Mouse (Mus musculus): Measurements from ENCODE around the gene Vmn1r178. TPM values are rescaled to one million over a fixed set of nuclear protein-coding genes. Genes with fewer than 3 reads are reported as not detected.
"Not testable (repeated sequence)": the region's sequence is repeated elsewhere in the genome, so short reads cannot be mapped to it uniquely, and the experiment has no call there.

Vmn1r178 gene
- not detected in 2 replicates for polyA plus RNA-seq (2015; fragmentation: Nextera tagmentation; extraction: Ambion mirVana)

- Histone ChIP-seq H3K9ac (replicated peaks; ENCODE audit: low read length) (no peak within 1 kb of the TSS), H3K4me2 (replicated peaks; ENCODE audit: low read depth, low read length) (no peak within 1 kb of the TSS), H3K9me3 (ENCODE audit: low read length) (peaks cover 15% of the 10 kb centered on the region), H3K27ac (ENCODE audit: low read length) (no peak within 1 kb of the TSS), H3K36me3 (ENCODE audit: insufficient read depth, low read length) (no peaks in the 10 kb centered on the region), H3K4me1 (ENCODE audit: insufficient read depth, low read length) (no peaks in the 10 kb centered on the region), H3K27me3 (ENCODE audit: insufficient read depth, low read length) (no peaks in the 10 kb centered on the region), H3K4me3 (ENCODE audit: low read length) (no peak within 1 kb of the TSS)
- WGBS = 90% methylated on average over 1 of the region's 1 CpGs
- ATAC-seq (ENCODE audit: low FRiP score, low TSS enrichment) = no peak
Measured at GRCm38 (mm10) chr7:23891709-23892108, at the start of gene Vmn1r178. Gene Vmn1r178 (plus strand): TSS chr7:23892009.

- WGBS = 11% methylated on average over 1 of the region's 1 CpGs
- ATAC-seq (ENCODE audit: low FRiP score, low TSS enrichment); H3K4me1 ChIP-seq (ENCODE audit: insufficient read depth, low read length): not testable (repeated sequence)
Measured at GRCm38 (mm10) chr7:23866349-23866748, 25.5 kb upstream of the Vmn1r178 start, which contains the start of gene Vmn1r177. Gene Vmn1r177 (minus strand): TSS chr7:23866449.

GRCm38 (mm10) chr7:23876918-23877317, 14.9 kb upstream of the Vmn1r178 start:
- not testable (repeated sequence) for H3K9me3 ChIP-seq (ENCODE audit: low read length); H3K4me1 ChIP-seq (ENCODE audit: insufficient read depth, low read length); ATAC-seq (ENCODE audit: low FRiP score, low TSS enrichment); H3K4me3 ChIP-seq (ENCODE audit: low read length); H3K4me2 ChIP-seq (replicated peaks; ENCODE audit: low read depth, low read length); H3K9ac ChIP-seq (replicated peaks; ENCODE audit: low read length); H3K27ac ChIP-seq (ENCODE audit: low read length); H3K27me3 ChIP-seq (ENCODE audit: insufficient read depth, low read length); H3K36me3 ChIP-seq (ENCODE audit: insufficient read depth, low read length)
- WGBS = 56% methylated on average over 3 of the region's 4 CpGs

More at GRCm38 (mm10) chr7:23866349-23866748, 25.5 kb upstream of the Vmn1r178 start, which contains the start of gene Vmn1r177:
- H3K27me3 ChIP-seq (ENCODE audit: insufficient read depth, low read length); H3K27ac ChIP-seq (ENCODE audit: low read length); H3K4me2 ChIP-seq (replicated peaks; ENCODE audit: low read depth, low read length); H3K4me3 ChIP-seq (ENCODE audit: low read length); H3K36me3 ChIP-seq (ENCODE audit: insufficient read depth, low read length); H3K9ac ChIP-seq (replicated peaks; ENCODE audit: low read length); H3K9me3 ChIP-seq (ENCODE audit: low read length): not testable (repeated sequence)

- H3K4me1 ChIP-seq (ENCODE audit: insufficient read depth, low read length) = no peaks in the 10 kb centered on the region
- no peak within 1 kb of the TSS for H3K4me2 ChIP-seq (replicated peaks; ENCODE audit: low read depth, low read length)
- H3K4me3 ChIP-seq (ENCODE audit: low read length) = no peak within 1 kb of the TSS
- no peak within 1 kb of the TSS for H3K27ac ChIP-seq (ENCODE audit: low read length)
- H3K9ac ChIP-seq (replicated peaks; ENCODE audit: low read length) = no peak within 1 kb of the TSS
- peaks cover 8% of the 10 kb centered on the region for H3K9me3 ChIP-seq (ENCODE audit: low read length)
- WGBS = 54% methylated on average over 2 of the region's 2 CpGs
- no peak for ATAC-seq (ENCODE audit: low FRiP score, low TSS enrichment)
- no peaks in the 10 kb centered on the region for H3K36me3 ChIP-seq (ENCODE audit: insufficient read depth, low read length)
- H3K27me3 ChIP-seq (ENCODE audit: insufficient read depth, low read length) = no peaks in the 10 kb centered on the region
Measured at GRCm38 (mm10) chr7:23926678-23927077, 34.9 kb downstream of the Vmn1r178 start, which contains the start of gene Vmn1r179. Gene Vmn1r179 (plus strand): TSS chr7:23926978.

Other genes starting within 250 kb of the Vmn1r178 start
- not detected in 2 replicates for gene Vmn1r172, start 233.7 kb upstream of the Vmn1r178 start, polyA plus RNA-seq (2015; fragmentation: Nextera tagmentation; extraction: Ambion mirVana)
- not detected in 2 replicates for gene Vmn1r173, start 191.3 kb upstream of the Vmn1r178 start, polyA plus RNA-seq (2015; fragmentation: Nextera tagmentation; extraction: Ambion mirVana)
- not detected in 2 replicates for gene Vmn1r174, start 139.7 kb upstream of the Vmn1r178 start, polyA plus RNA-seq (2015; fragmentation: Nextera tagmentation; extraction: Ambion mirVana)
- gene Vmn1r175, start 81.4 kb upstream of the Vmn1r178 start, polyA plus RNA-seq (2015; fragmentation: Nextera tagmentation; extraction: Ambion mirVana) = not detected in 2 replicates
- not detected in 2 replicates for gene Vmn1r176, start 54.6 kb upstream of the Vmn1r178 start, polyA plus RNA-seq (2015; fragmentation: Nextera tagmentation; extraction: Ambion mirVana)
- not detected in 2 replicates for gene Vmn1r177, start 25.6 kb upstream of the Vmn1r178 start, polyA plus RNA-seq (2015; fragmentation: Nextera tagmentation; extraction: Ambion mirVana)
- gene Vmn1r179, start 35.0 kb downstream of the Vmn1r178 start, polyA plus RNA-seq (2015; fragmentation: Nextera tagmentation; extraction: Ambion mirVana) = not detected in 2 replicates
- gene Vmn1r180, start 58.6 kb downstream of the Vmn1r178 start, polyA plus RNA-seq (2015; fragmentation: Nextera tagmentation; extraction: Ambion mirVana) = not detected in 2 replicates
- gene Vmn1r181, start 82.6 kb downstream of the Vmn1r178 start, polyA plus RNA-seq (2015; fragmentation: Nextera tagmentation; extraction: Ambion mirVana) = not detected in 2 replicates
- gene V1rd19, start 109.7 kb downstream of the Vmn1r178 start, polyA plus RNA-seq (2015; fragmentation: Nextera tagmentation; extraction: Ambion mirVana) = not detected in 2 replicates
- not detected in 2 replicates for gene Vmn1r183, start 161.2 kb downstream of the Vmn1r178 start, polyA plus RNA-seq (2015; fragmentation: Nextera tagmentation; extraction: Ambion mirVana)
- 24.6 and 25.0 TPM in 2 replicates for gene Zfp180, start 189.9 kb downstream of the Vmn1r178 start, polyA plus RNA-seq (2015; fragmentation: Nextera tagmentation; extraction: Ambion mirVana)
- gene Zfp112, start 220.3 kb downstream of the Vmn1r178 start, polyA plus RNA-seq (2015; fragmentation: Nextera tagmentation; extraction: Ambion mirVana) = 6.3 and 8.4 TPM in 2 replicates
- gene Zfp235, start 242.2 kb downstream of the Vmn1r178 start, polyA plus RNA-seq (2015; fragmentation: Nextera tagmentation; extraction: Ambion mirVana) = 19.0 and 19.3 TPM in 2 replicates

Data from kidney, embryonic 16.5 days (tissue).